Mouse (Mus musculus) ES-E14 (cell line): ENCODE data around the gene Prr7. TPM values are rescaled to one million over a fixed set of nuclear protein-coding genes. Genes with fewer than 3 reads are reported as not detected.

Experiments
- DNase-seq: peaks from one replicate; pipeline ENCODE4 v3.0.0-alpha.2; 2013; ENCODE audit warnings: low read depth, low spot score
- H3K27ac ChIP-seq: 2 replicates; pipeline ENCODE4 v1.5.1; 2012; ENCODE audit warnings: low read depth, mild to moderate bottlenecking, low read length, moderate library complexity, mixed read lengths; ENCODE audit not compliant: poor library complexity, insufficient read depth, severe bottlenecking
- H3K36me3 ChIP-seq: 2 replicates; pipeline ENCODE4 v1.6.1; 2012; ENCODE audit warnings: mild to moderate bottlenecking, low read length, moderate library complexity, mixed read lengths; ENCODE audit not compliant: control insufficient read depth, poor library complexity, insufficient read depth, severe bottlenecking
- H3K4me1 ChIP-seq, 2 experiments: fragments of 150-350 bp in 1 of 2; sonication (generic) in 1 of 2; 2 replicates each; pipeline ENCODE4 v1.6.1; 2012; ENCODE audit warnings: low read length in 2 of 2, mild to moderate bottlenecking in 1 of 2, mixed read lengths in 1 of 2; ENCODE audit not compliant: control insufficient read depth in 2 of 2, insufficient read depth in 2 of 2, poor library complexity in 1 of 2
- H3K4me3 ChIP-seq, 2 experiments: fragments of 150-350 bp in 1 of 2; sonication (generic) in 1 of 2; 2 replicates each; pipeline ENCODE4 v1.5.1; 2012; ENCODE audit warnings: low read length in 2 of 2, low read depth in 1 of 2, mild to moderate bottlenecking in 1 of 2, mixed read lengths in 1 of 2; ENCODE audit not compliant: insufficient read depth in 1 of 2, poor library complexity in 1 of 2, severe bottlenecking in 1 of 2
- H3K9ac ChIP-seq: 2 replicates; pipeline ENCODE4 v1.6.1; 2012; ENCODE audit warnings: low read depth, mild to moderate bottlenecking, low read length, mixed read lengths; ENCODE audit not compliant: poor library complexity, insufficient read depth, severe bottlenecking
- H3K9me3 ChIP-seq: fragments of 150-350 bp; sonication (generic); 2 replicates; pipeline ENCODE4 v1.6.1; 2012; ENCODE audit warnings: low read depth, mild to moderate bottlenecking, low read length; ENCODE audit not compliant: control insufficient read depth, insufficient read depth
- CHD2 ChIP-seq: IDR thresholded peaks from 2 replicates; pipeline ENCODE4 v1.6.1; 2014; ENCODE audit warnings: mild to moderate bottlenecking, low read depth, low read length, inconsistent platforms
- HCFC1 ChIP-seq: IDR thresholded peaks from 2 replicates; pipeline ENCODE4 v1.6.1; 2012; ENCODE audit warnings: low read length, inconsistent platforms, borderline replicate concordance; ENCODE audit not compliant: insufficient read depth
- MAFK ChIP-seq: IDR thresholded peaks from 2 replicates; pipeline ENCODE4 v1.6.1; 2014; ENCODE audit warnings: mild to moderate bottlenecking, low read depth, low read length, inconsistent platforms; ENCODE audit not compliant: insufficient read depth
- ZC3H11A ChIP-seq: IDR thresholded peaks from 2 replicates; pipeline ENCODE4 v1.6.1; 2012; ENCODE audit warnings: low read depth, mild to moderate bottlenecking, inconsistent platforms, low read length, borderline replicate concordance
- ZNF384 ChIP-seq: IDR thresholded peaks from 2 replicates; pipeline ENCODE4 v1.6.1; 2012; ENCODE audit warnings: low read depth, low read length, inconsistent platforms
- in situ Hi-C, 2 experiments: fragments of 600-800 bp; cut with MboI; formaldehyde crosslinking; loops; one replicate each; pipeline ENCODE4 v1.15.1; 2025; ENCODE audit warnings: low sequenced_read_pairs in 2 of 2, inconsistent platforms in 1 of 2; ENCODE audit not compliant: unreplicated experiment in 2 of 2
- total RNA-seq: library from RNA; depleted of rRNA; stranded (reverse); fragments of 300-350 nt; gene quantifications from 2 replicates; pipeline ENCODE4 v1.2.3, GENCODE M21; 2012

Prr7 gene
- total RNA-seq, 1 experiment: 2.5 TPM

DNA sequence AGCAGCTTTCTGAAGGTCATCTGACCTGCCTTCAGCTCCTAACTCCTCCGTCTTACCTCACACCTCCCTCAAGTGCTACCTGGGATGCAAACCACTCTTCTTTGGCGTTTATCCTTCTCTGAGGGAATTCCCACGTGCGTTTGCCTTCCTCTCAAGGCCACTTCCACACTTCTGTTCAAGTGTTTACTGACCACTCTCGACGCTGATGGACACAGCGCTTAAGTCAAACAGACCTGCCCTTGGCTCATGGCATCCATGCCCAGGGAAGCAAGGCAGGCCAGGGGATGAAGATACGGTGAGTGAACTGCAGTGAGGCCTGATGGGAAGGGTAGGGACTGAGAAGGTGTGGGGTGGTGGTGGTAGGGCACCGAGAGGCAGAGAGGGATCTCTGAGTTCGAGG lies 36.5 kb downstream of the Prr7 start:
- no peak overlapping the region for H3K9ac ChIP-seq
- H3K4me1 ChIP-seq: peaks cover 0 to 20% of the 10 kb centered on the region in 2 experiments; a peak in 1 of 4 replicates
- no peak overlapping the region for H3K27ac ChIP-seq
- no peak for DNase-seq
- in situ Hi-C loops: no loop called here
- no peak for TF ChIP-seq CHD2
- TF ChIP-seq MAFK: no peak
- no peak for TF ChIP-seq ZNF384
- no peak for TF ChIP-seq HCFC1
- TF ChIP-seq ZC3H11A: no peak
- no peaks in the 10 kb centered on the region for H3K9me3 ChIP-seq
- no peak overlapping the region for H3K4me3 ChIP-seq
- peaks cover 49% of the 10 kb centered on the region for H3K36me3 ChIP-seq

DNA sequence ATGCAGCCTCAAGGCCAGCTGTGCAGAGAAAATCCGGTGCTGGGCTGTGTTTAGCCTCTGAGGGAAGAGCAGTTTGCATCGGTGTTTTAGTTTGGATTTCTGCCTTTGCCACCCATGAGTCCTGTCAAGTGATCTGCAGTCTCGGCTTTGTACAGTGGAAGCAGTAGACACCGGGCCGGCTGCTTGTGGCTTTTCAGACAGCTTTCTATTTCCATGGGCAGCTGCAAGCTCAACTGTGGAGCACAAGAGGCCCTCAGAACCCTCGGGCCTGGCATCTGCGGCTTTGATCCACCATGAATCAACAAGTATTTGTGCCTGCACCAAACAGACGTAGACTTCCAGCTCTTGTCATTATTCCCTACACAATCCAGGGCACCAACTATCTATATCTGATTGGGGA lies 38.3 kb downstream of the Prr7 start:
- TF ChIP-seq ZC3H11A: no peak
- no peak for TF ChIP-seq ZNF384
- TF ChIP-seq MAFK: no peak
- no peak for TF ChIP-seq HCFC1
- H3K36me3 ChIP-seq: peaks cover 63% of the 10 kb centered on the region
- H3K9ac ChIP-seq: no peak overlapping the region
- peaks cover 0 to 16% of the 10 kb centered on the region in 2 experiments; a peak in 1 of 4 replicates for H3K4me1 ChIP-seq
- H3K9me3 ChIP-seq: no peaks in the 10 kb centered on the region
- no peak for DNase-seq
- in situ Hi-C loops: no loop called here
- H3K27ac ChIP-seq: no peak overlapping the region
- no peak overlapping the region for H3K4me3 ChIP-seq

DNA sequence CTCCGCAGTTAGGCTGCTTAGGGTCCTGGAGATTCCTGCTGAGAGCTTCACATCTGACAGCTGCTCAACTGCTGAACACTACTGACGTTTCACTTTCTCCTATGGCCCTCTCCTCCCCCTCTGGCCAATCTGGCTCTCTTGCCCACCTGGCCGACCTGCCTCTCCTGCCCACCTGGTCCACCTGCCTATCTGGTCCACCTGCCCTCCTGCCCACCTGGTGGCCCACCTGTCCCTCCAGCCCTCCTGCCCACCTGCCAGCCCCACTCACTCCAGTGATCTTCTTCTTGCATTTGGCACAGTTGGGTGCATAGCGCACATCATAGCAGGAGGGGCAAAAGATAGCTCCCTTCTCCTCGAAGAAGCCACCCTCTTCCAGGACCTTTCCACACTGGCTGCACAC lies 40.3 kb downstream of the Prr7 start:
- no peak for DNase-seq

DNA sequence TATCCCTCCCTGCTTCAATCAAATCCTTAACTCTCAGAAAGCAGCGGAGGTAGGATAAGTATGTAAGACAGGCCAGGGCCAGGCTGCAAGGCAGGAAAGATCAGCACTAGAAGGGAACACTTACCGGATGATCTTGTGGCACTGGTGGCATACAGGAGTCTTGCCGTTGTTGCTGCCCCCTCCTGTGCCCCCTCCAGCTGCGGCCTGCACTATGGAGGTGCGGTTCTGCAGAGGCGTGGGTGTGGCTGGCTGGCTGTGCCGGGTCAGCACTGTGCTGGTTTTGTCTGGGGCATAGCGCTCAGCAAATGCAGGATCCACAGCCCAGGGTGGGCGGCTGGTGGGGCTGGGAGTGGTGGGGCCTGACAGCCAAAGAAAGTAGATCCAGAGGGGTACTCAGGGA lies 41.7 kb downstream of the Prr7 start:
- no peak overlapping the region for H3K9ac ChIP-seq
- peaks cover 66% of the 10 kb centered on the region for H3K36me3 ChIP-seq
- in situ Hi-C loops: no loop called here
- no peaks in the 10 kb centered on the region for H3K9me3 ChIP-seq
- H3K4me1 ChIP-seq: peaks cover 3 to 18% of the 10 kb centered on the region in 2 experiments
- H3K27ac ChIP-seq: no peak overlapping the region
- DNase-seq: no peak
- no peak for TF ChIP-seq HCFC1
- no peak for TF ChIP-seq ZC3H11A
- TF ChIP-seq CHD2: no peak
- no peak for TF ChIP-seq MAFK
- no peak for TF ChIP-seq ZNF384
- H3K4me3 ChIP-seq: no peak overlapping the region

More for the DNA sequence above, 40.3 kb downstream of the Prr7 start:
- in situ Hi-C loops: no loop called here
- TF ChIP-seq MAFK: no peak
- no peak for TF ChIP-seq ZC3H11A
- TF ChIP-seq HCFC1: no peak
- no peaks in the 10 kb centered on the region for H3K9me3 ChIP-seq
- H3K36me3 ChIP-seq: peaks cover 63% of the 10 kb centered on the region
- no peak overlapping the region for H3K27ac ChIP-seq
- H3K4me3 ChIP-seq: no peak overlapping the region
- H3K9ac ChIP-seq: no peak overlapping the region
- H3K4me1 ChIP-seq: peaks cover 0 to 12% of the 10 kb centered on the region in 2 experiments; a peak in 1 of 4 replicates

DNA sequence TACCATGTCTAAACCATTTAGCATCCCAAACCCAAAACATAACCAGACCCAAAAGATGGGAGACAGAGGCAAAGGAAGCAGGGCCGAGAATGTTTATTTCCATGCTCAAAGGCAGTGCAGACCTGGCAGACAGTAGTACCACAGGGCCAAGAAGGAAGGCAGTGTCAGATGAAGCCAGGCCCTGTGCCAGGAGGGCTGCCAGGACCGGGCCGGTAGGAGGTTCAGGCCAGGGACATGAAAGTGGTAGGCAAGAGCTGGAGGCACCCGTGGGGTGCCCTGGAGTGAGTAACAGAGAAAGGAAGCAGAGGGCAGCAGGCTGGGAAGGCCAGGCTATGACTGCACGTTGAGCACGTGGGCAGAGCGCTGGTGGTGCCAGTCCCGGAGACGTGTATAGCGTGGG lies 42.6 kb downstream of the Prr7 start:
- Histone ChIP-seq H3K36me3 (peaks cover 65% of the 10 kb centered on the region), H3K9me3 (no peaks in the 10 kb centered on the region), H3K4me1 (peaks cover 5 to 27% of the 10 kb centered on the region in 2 experiments), H3K27ac (no peak overlapping the region), H3K4me3 (no peak overlapping the region), H3K9ac (no peak overlapping the region)
- in situ Hi-C loops: no loop called here
- no peak for DNase-seq
- TF ChIP-seq ZNF384 (no peak), MAFK (no peak), CHD2 (no peak), ZC3H11A (no peak), HCFC1 (no peak)
